Mouse (Mus musculus) brain, embryonic 14.5 days (tissue): ENCODE measurements around the gene Ssh3. TPM values are rescaled to one million over a fixed set of nuclear protein-coding genes. Genes with fewer than 3 reads are reported as not detected.

Experiments
- DNase-seq: peaks from one replicate; pipeline ENCODE4 v3.0.0-alpha.2; 2011; ENCODE audit warnings: low read depth
- CTCF ChIP-seq: fragments of 200-500 bp; IDR thresholded peaks from 2 replicates; pipeline ENCODE4 v1.5.1; 2012; ENCODE audit warnings: inconsistent platforms, mild to moderate bottlenecking, moderate library complexity, borderline replicate concordance; ENCODE audit not compliant: insufficient read depth, insufficient read length; ENCODE audit errors: extremely low read depth
- POLR2A ChIP-seq: fragments of 200-500 bp; IDR thresholded peaks from 2 replicates; pipeline ENCODE4 v1.6.1; 2012; ENCODE audit warnings: mild to moderate bottlenecking, inconsistent platforms, borderline replicate concordance; ENCODE audit not compliant: poor library complexity, insufficient read depth, insufficient read length, severe bottlenecking; ENCODE audit errors: extremely low read depth
- polyA plus RNA-seq: library from polyadenylated mRNA; depleted of rRNA; stranded (reverse); fragments of >200 nt; gene quantifications from 2 replicates; pipeline ENCODE4 v1.2.3, GENCODE M21; 2012; rRNA removed

The Ssh3 gene
- polyA plus RNA-seq: 50.4 and 57.5 TPM in 2 replicates

- TF ChIP-seq POLR2A (no peak), CTCF (no peak)
- peak; percentile 24 for DNase-seq
Measured at GRCm38 (mm10) chr19:4268566-4269361, at the start of gene Ssh3. Gene Ssh3 (minus strand): TSS chr19:4269180.

GRCm38 (mm10) chr19:4317181-4317580, 48.2 kb upstream of the Ssh3 start:
- no peak for TF ChIP-seq CTCF
- no peak for TF ChIP-seq POLR2A
- DNase-seq: no peak

DNA sequence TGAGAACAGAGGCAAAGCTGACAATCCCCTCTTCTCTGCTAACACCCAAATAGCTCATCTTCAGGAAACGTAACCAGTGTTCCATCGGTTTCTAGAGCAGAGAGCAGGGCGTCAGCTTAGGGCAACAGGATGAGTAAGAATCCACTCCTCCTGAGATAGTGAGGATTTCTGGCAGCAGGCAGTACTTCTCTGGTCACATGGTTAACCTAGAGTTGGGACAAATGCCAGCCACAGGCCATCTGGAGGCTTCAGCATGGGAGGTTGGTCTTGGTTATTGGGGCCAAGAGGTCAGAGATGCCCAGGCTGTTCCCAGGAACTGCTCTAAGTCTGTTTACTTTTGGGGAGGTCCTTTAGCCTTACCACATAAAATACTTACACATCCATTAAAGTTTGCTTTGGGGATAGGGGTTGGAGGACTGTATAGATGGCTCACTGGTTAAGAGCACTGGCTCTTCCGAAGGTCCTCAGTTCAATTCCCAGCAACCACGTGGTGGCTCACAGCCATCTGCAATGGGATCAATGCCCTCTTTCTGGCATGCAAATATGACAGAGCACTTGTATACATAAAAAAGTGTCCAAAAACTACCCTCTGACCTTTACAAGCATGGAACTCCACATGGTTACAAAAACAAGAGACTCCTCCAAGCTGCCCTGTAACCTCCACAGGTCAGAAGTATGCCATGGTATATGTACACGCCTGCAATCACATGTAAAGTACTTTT, 46.4 kb upstream of the Ssh3 start:
- peak; percentile 31 for DNase-seq
- TF ChIP-seq POLR2A: no peak
- no peak for TF ChIP-seq CTCF

DNA sequence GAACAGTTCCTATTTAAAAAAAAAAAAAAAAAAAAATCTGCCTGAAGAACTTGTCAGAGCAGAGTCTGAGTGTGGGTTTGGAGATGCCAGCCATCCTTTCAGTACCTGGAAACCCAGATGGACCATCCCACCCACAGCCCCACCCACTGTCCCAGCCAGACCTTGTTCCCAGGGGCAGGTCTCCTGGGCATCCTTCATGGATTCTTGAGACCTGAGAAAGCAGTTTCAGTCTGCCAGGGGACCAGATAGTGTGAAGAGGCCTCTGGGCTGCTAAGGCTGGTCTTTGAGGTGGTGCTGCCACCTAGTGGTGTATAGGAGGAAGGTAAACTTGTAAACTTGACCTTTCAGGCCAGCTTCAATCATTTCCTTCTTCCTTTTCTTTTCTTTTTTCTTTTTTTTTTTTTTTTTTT, 40.8 kb upstream of the Ssh3 start:
- peak; percentile 89 for DNase-seq

GRCm38 (mm10) chr19:4309302-4309701, 40.3 kb upstream of the Ssh3 start:
- no peak for DNase-seq
- no peak for TF ChIP-seq POLR2A
- no peak for TF ChIP-seq CTCF

More for the DNA sequence above, 40.8 kb upstream of the Ssh3 start:
- TF ChIP-seq POLR2A (no peak), CTCF (peak; percentile 76; the same call in 1 of the 2 replicates)

DNA sequence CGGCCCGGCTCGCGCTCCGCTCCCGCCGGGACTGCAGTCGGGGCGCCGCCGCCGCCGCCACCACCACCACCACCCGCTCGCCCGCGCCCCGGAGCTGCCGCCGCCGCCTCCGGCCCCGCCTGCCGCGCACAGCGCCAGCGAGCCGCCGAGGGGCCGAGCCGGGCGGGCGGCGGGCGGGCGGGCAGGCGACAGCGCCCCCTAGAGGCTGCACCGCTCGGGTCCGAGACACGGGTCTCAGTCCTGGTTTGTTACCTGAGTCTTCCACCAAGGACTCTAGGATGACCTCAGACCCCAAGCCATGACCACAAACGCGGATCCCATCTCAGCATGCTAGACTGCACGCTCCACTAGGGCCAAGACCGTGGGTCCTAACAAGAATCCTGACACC, 37.2 kb upstream of the Ssh3 start, which contains the start of gene Grk2:
Gene Grk2, minus strand, starts transcription at position 33 of the 388 bp plus-strand sequence.
- peak; percentile 77 for DNase-seq
- TF ChIP-seq POLR2A (0 out of 2 replicates have a peak, but pooled peaks have one; percentile 10), CTCF (peak; percentile 74)

DNA sequence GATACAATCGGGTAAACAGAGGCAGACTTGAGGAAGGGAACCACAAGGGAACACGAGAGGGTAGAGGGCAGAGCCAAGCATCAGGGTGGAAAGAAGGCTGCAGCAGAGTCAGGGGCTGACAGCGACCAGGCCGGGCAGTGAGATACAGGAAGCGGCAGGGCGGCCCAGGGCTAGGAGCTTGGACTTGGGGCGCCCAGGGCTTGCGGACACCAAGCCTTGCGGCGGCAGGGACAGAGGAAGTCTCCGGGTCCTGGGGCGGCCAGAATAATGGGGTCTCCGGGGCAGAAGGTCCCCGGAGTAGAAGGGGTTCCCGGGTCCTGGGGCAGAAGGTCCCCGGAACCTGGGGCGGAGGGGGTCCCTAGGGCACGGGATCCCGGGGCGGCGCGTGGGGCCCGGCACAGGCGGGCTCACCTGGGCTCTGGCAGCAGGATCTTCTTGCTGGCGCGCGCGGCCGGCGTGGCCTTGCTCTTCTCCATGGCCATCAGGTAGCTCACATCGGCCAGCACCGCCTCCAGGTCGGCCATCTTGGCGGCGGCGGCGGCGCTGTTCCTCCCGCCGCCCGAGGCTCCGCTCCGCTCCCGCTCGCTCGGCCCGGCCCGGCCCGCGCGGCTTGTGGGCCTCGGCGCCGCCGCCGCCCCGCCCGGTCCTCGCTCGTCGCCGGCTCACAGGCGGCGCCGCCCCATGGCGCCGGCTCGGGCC, 36.7 kb upstream of the Ssh3 start:
- TF ChIP-seq POLR2A (peak; percentile 3; the same call in 1 of the 2 replicates), CTCF (no peak)
- peak; percentile 66 for DNase-seq

- no peak for TF ChIP-seq POLR2A
- no peak for TF ChIP-seq CTCF
- DNase-seq: no peak
Measured at GRCm38 (mm10) chr19:4304871-4305321, 35.9 kb upstream of the Ssh3 start.

GRCm38 (mm10) chr19:4304251-4304821, 35.4 kb upstream of the Ssh3 start:
- no peak for TF ChIP-seq POLR2A
- no peak for DNase-seq

DNA sequence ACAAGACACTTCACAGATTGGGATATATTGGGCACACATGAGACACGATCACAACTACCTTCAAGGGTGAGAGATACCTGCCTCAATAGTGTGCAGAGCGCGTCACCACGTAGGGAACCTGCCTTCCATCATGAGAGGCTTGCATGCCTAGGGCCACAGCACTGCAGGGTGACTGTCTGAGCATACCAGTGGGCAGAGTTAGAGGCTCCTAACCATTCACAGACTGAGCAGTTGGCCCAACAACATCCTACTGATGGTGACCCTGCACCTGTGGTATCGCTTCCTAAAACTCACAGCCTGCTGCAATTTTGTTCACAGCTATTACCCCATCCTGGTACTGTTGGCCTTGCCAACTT, 34.6 kb upstream of the Ssh3 start:
- no peak for TF ChIP-seq POLR2A
- TF ChIP-seq CTCF: no peak
- DNase-seq: no peak

GRCm38 (mm10) chr19:4302936-4303639, 34.1 kb upstream of the Ssh3 start:
- TF ChIP-seq CTCF: no peak
- no peak for TF ChIP-seq POLR2A
- DNase-seq: peak; percentile 71
